Mouse (Mus musculus) kidney, postnatal 0 days (tissue): Measurements from ENCODE around the gene Adamts14. TPM values are rescaled to one million over a fixed set of nuclear protein-coding genes. Genes with fewer than 3 reads are reported as not detected.

Experiments used
- ATAC-seq: fragments of 200-750 bp; cut with Nextera tagmentation; replicated peaks from 2 replicates; pipeline ENCODE4 v1.8.0; 2017; ENCODE audit warnings: low read depth, moderate number of reproducible peaks, moderate TSS enrichment, moderate library complexity; ENCODE audit not compliant: low FRiP score
- DNase-seq: peaks from one replicate; pipeline ENCODE4 v3.0.0-alpha.2; 2016; ENCODE audit warnings: low spot score
- H3K27ac ChIP-seq: fragments of 300-500 bp; sonication (generic); 2 replicates; pipeline ENCODE4 v1.5.1; 2014; ENCODE audit warnings: mild to moderate bottlenecking
- H3K27me3 ChIP-seq: fragments of 300-500 bp; sonication (generic); 2 replicates; pipeline ENCODE4 v1.6.1; 2014; ENCODE audit warnings: low read length, mixed read lengths; ENCODE audit not compliant: insufficient read depth
- H3K36me3 ChIP-seq: fragments of 300-500 bp; sonication (generic); 2 replicates; pipeline ENCODE4 v1.6.1; 2014; ENCODE audit warnings: low read length, mixed read lengths; ENCODE audit not compliant: insufficient read depth
- H3K4me1 ChIP-seq: fragments of 300-500 bp; sonication (generic); replicated peaks from 2 replicates; pipeline ENCODE4 v1.6.1; 2014; ENCODE audit warnings: antibody characterized with exemption, low read length, mixed read lengths; ENCODE audit not compliant: insufficient read depth
- H3K4me2 ChIP-seq: fragments of 300-500 bp; sonication (generic); 2 replicates; pipeline ENCODE4 v1.6.1; 2014; ENCODE audit warnings: mild to moderate bottlenecking, low read length, moderate library complexity, mixed read lengths
- H3K4me3 ChIP-seq: fragments of 300-500 bp; sonication (generic); replicated peaks from 2 replicates; pipeline ENCODE4 v1.5.1; 2014; ENCODE audit warnings: low read depth, low read length
- H3K9ac ChIP-seq: fragments of 300-500 bp; sonication (generic); 2 replicates; pipeline ENCODE4 v1.6.1; 2014; ENCODE audit warnings: low read depth, low read length
- H3K9me3 ChIP-seq: fragments of 300-500 bp; sonication (generic); replicated peaks from 2 replicates; pipeline ENCODE4 v1.6.1; 2016; ENCODE audit warnings: low read length, inconsistent platforms, mixed read lengths
- CTCF ChIP-seq: IDR thresholded peaks from 2 replicates; pipeline ENCODE4 v1.5.1; 2016; ENCODE audit warnings: antibody characterized with exemption, low read depth, mild to moderate bottlenecking, moderate library complexity
- WGBS: fragments of 180-500 bp; shearing (Covaris S2); extraction: QIAGEN DNeasy Blood & Tissue Kit; methylation state at CpG from one replicate; pipeline ENCODE4 v1.1.7; 2014; 5-methylcytosine and 5-hydroxymethylcytosine counted together
- polyA plus RNA-seq: library from polyadenylated mRNA; unstranded; fragments of >200 nt; fragmentation: Nextera tagmentation; extraction: Ambion mirVana; gene quantifications from 2 replicates; pipeline ENCODE4 v1.2.1, GENCODE M21; 2015

Gene Adamts14
- polyA plus RNA-seq, 1 experiment from 2014 or later: 0.71 TPM

- Histone ChIP-seq H3K4me1 (peaks cover 14% of the 10 kb centered on the region), H3K9me3 (no peaks in the 10 kb centered on the region), H3K27me3 (no peaks in the 10 kb centered on the region), H3K9ac (no peak overlapping the region), H3K4me2 (no peak overlapping the region), H3K36me3 (no peaks in the 10 kb centered on the region), H3K4me3 (no peak overlapping the region), H3K27ac (no peak overlapping the region)
- 52% methylated on average over 12 of the region's 12 CpGs for WGBS
- DNase-seq (peak; percentile 42), ATAC-seq (no peak)
- no peak for TF ChIP-seq CTCF
Measured at GRCm38 (mm10) chr10:61308706-61309320, 35.6 kb upstream of the Adamts14 start.

- Histone ChIP-seq H3K27me3 (no peaks in the 10 kb centered on the region), H3K27ac (no peak overlapping the region), H3K36me3 (no peaks in the 10 kb centered on the region), H3K4me2 (no peak overlapping the region), H3K4me3 (no peak overlapping the region), H3K9me3 (no peaks in the 10 kb centered on the region), H3K9ac (no peak overlapping the region), H3K4me1 (0 out of 2 replicates have a peak, but pooled peaks cover 3% of the 10 kb centered on the region)
- DNase-seq: no peak
- no peak for TF ChIP-seq CTCF
- ATAC-seq: no peak
- WGBS: 84% methylated on average over 13 of the region's 13 CpGs
Measured at GRCm38 (mm10) chr10:61305928-61306590, 32.8 kb upstream of the Adamts14 start.

- no peak overlapping the region for H3K4me3 ChIP-seq
- H3K9me3 ChIP-seq: no peaks in the 10 kb centered on the region
- H3K4me1 ChIP-seq: 0 out of 2 replicates have a peak, but pooled peaks cover 3% of the 10 kb centered on the region
- H3K9ac ChIP-seq: no peak overlapping the region
- DNase-seq (no peak), ATAC-seq (no peak)
- H3K4me2 ChIP-seq: no peak overlapping the region
- no peak overlapping the region for H3K27ac ChIP-seq
- H3K27me3 ChIP-seq: no peaks in the 10 kb centered on the region
- TF ChIP-seq CTCF: no peak
- H3K36me3 ChIP-seq: no peaks in the 10 kb centered on the region
- 78% methylated on average over 6 of the region's 6 CpGs for WGBS
Measured at GRCm38 (mm10) chr10:61304046-61304445, 30.8 kb upstream of the Adamts14 start.

GRCm38 (mm10) chr10:61300996-61301395 lies 27.8 kb upstream of the Adamts14 start:
- Histone ChIP-seq H3K4me2 (no peak overlapping the region), H3K36me3 (no peaks in the 10 kb centered on the region), H3K4me3 (no peak overlapping the region), H3K9me3 (no peaks in the 10 kb centered on the region), H3K9ac (no peak overlapping the region), H3K4me1 (no peaks in the 10 kb centered on the region), H3K27me3 (no peaks in the 10 kb centered on the region), H3K27ac (no peak overlapping the region)
- TF ChIP-seq CTCF: no peak
- ATAC-seq (no peak), DNase-seq (peak; percentile 63)
- WGBS: 41% methylated on average over 3 of the region's 3 CpGs

- WGBS: 78% methylated on average over 7 of the region's 7 CpGs
- Histone ChIP-seq H3K4me2 (no peak within 1 kb of the TSS), H3K27ac (no peak within 1 kb of the TSS), H3K9ac (no peak within 1 kb of the TSS), H3K9me3 (no peaks in the 10 kb centered on the region), H3K4me3 (no peak within 1 kb of the TSS), H3K4me1 (no peaks in the 10 kb centered on the region), H3K36me3 (no peaks in the 10 kb centered on the region), H3K27me3 (no peaks in the 10 kb centered on the region)
- TF ChIP-seq CTCF: no peak
- ATAC-seq: no peak
- no peak for DNase-seq
Measured at GRCm38 (mm10) chr10:61297477-61297876, 24.2 kb upstream of the Adamts14 start, which contains the start of gene Prf1. Gene Prf1, plus strand, starts transcription at chr10:61297833.

- Histone ChIP-seq H3K4me1 (no peaks in the 10 kb centered on the region), H3K9ac (no peak overlapping the region), H3K27me3 (no peaks in the 10 kb centered on the region), H3K4me3 (no peak overlapping the region), H3K9me3 (no peaks in the 10 kb centered on the region), H3K36me3 (no peaks in the 10 kb centered on the region), H3K27ac (no peak overlapping the region), H3K4me2 (no peak overlapping the region)
- no peak for TF ChIP-seq CTCF
- ATAC-seq: no peak
- WGBS: 76% methylated on average over 8 of the region's 8 CpGs
- DNase-seq: no peak
Measured at GRCm38 (mm10) chr10:61296713-61297445, 23.6 kb upstream of the Adamts14 start.
